Mouse (Mus musculus) stomach, postnatal 0 days (tissue): Measurements from ENCODE around the gene BC049352.

ENCODE experiments used
- CTCF ChIP-seq: IDR thresholded peaks from 2 replicates; pipeline ENCODE4 v1.5.1; 2016; ENCODE audit warnings: antibody characterized with exemption, low read depth, mild to moderate bottlenecking, moderate library complexity
- EP300 ChIP-seq: optimal IDR thresholded peaks from 2 replicates; pipeline ENCODE3; 2016; ENCODE audit warnings: antibody characterized with exemption

- TF ChIP-seq CTCF (no peak), EP300 (no peak)
Measured at GRCm38 (mm10) chr9:45250306-45250705, 68.5 kb downstream of the BC049352 start.
